11 mouse cellular contexts compared by ENCODE assay signal in genomic region chr4:150598686-150599085, GRCm38 (mm10). TPM values are rescaled to one million over a fixed set of nuclear protein-coding genes. Genes with fewer than 3 reads are reported as not detected.
DNase-seq lines count a peak whose midpoint lies in the region; ATAC-seq and TF ChIP-seq lines count a peak whose summit lies in the region.
"Had no signal": no experiment of that assay in that cellular context is flagged by ENCODE, and none has a peak within 500 bp of the region (broad histone marks: within the 10 kb centered on the region; RNA-seq: fewer than 3 reads in every experiment).

No protein-coding gene starts in this region.

- no peak overlapping the region for H3K4me3 ChIP-seq in forebrain, embryonic 14.5 days (ENCODE audit: low read depth, low read length)
- H3K4me3 ChIP-seq in forebrain, embryonic 10.5 days, result no peak overlapping the region
- no peak overlapping the region for H3K4me3 ChIP-seq in kidney, embryonic 16.5 days (ENCODE audit: low read length)
- no peak overlapping the region for H3K4me3 ChIP-seq in midbrain, postnatal 0 days (ENCODE audit: low read depth, low read length)
- no peak overlapping the region for H3K4me3 ChIP-seq in midbrain, embryonic 11.5 days (ENCODE audit: low read depth, low read length)
- H3K4me3 ChIP-seq in neural tube, embryonic 14.5 days (ENCODE audit: low read depth, low read length), result no peak overlapping the region
- H3K4me3 ChIP-seq: embryonic facial prominence, embryonic 13.5 days had no signal

- no peak overlapping the region for H3K9ac ChIP-seq in forebrain, embryonic 14.5 days (ENCODE audit: low read length)
- no peak overlapping the region for H3K9ac ChIP-seq in kidney, embryonic 16.5 days (replicated peaks; ENCODE audit: low read length)
- H3K9ac ChIP-seq in midbrain, postnatal 0 days (replicated peaks; ENCODE audit: low read length, poor library complexity, severe bottlenecking), result no peak overlapping the region
- H3K9ac ChIP-seq in midbrain, embryonic 11.5 days (ENCODE audit: low read length), result no peak overlapping the region
- H3K9ac ChIP-seq in neural tube, embryonic 14.5 days (replicated peaks; ENCODE audit: low read depth, low read length), result no peak overlapping the region
- H3K9ac ChIP-seq: embryonic facial prominence, embryonic 13.5 days had no signal

- no peaks in the 10 kb centered on the region for H3K9me3 ChIP-seq in forebrain, embryonic 14.5 days (replicated peaks; ENCODE audit: control insufficient read depth, low read length)
- no peaks in the 10 kb centered on the region for H3K9me3 ChIP-seq in forebrain, embryonic 10.5 days
- H3K9me3 ChIP-seq in kidney, embryonic 16.5 days (ENCODE audit: low read length), result no peaks in the 10 kb centered on the region
- H3K9me3 ChIP-seq in midbrain, postnatal 0 days (ENCODE audit: low read length), result no peaks in the 10 kb centered on the region
- H3K9me3 ChIP-seq in midbrain, embryonic 11.5 days (ENCODE audit: control insufficient read depth, low read length), result no peaks in the 10 kb centered on the region
- no peaks in the 10 kb centered on the region for H3K9me3 ChIP-seq in neural tube, embryonic 14.5 days (ENCODE audit: control insufficient read depth, low read length)
- H3K9me3 ChIP-seq: embryonic facial prominence, embryonic 13.5 days had no signal

- no peaks in the 10 kb centered on the region for H3K27me3 ChIP-seq in forebrain, embryonic 14.5 days (replicated peaks; ENCODE audit: control insufficient read depth, insufficient read depth, low read length)
- no peaks in the 10 kb centered on the region for H3K27me3 ChIP-seq in forebrain, embryonic 10.5 days (ENCODE audit: poor library complexity, severe bottlenecking)
- H3K27me3 ChIP-seq in kidney, embryonic 16.5 days (ENCODE audit: insufficient read depth, low read length), result no peaks in the 10 kb centered on the region
- no peaks in the 10 kb centered on the region for H3K27me3 ChIP-seq in midbrain, postnatal 0 days (ENCODE audit: insufficient read depth, low read length)
- no peaks in the 10 kb centered on the region for H3K27me3 ChIP-seq in midbrain, embryonic 11.5 days (ENCODE audit: control insufficient read depth, insufficient read depth, low read length)
- no peaks in the 10 kb centered on the region for H3K27me3 ChIP-seq in neural tube, embryonic 14.5 days (ENCODE audit: control insufficient read depth, insufficient read depth, low read length)
- H3K27me3 ChIP-seq: embryonic facial prominence, embryonic 13.5 days had no signal

- no peak overlapping the region for H3K4me2 ChIP-seq in forebrain, embryonic 14.5 days (ENCODE audit: low read length)
- H3K4me2 ChIP-seq in kidney, embryonic 16.5 days (replicated peaks; ENCODE audit: low read depth, low read length), result no peak overlapping the region
- H3K4me2 ChIP-seq in midbrain, postnatal 0 days (ENCODE audit: low read depth, low read length, poor library complexity, severe bottlenecking), result no peak overlapping the region
- no peak overlapping the region for H3K4me2 ChIP-seq in midbrain, embryonic 11.5 days
- no peak overlapping the region for H3K4me2 ChIP-seq in neural tube, embryonic 14.5 days (ENCODE audit: low read depth, low read length)
- H3K4me2 ChIP-seq: embryonic facial prominence, embryonic 13.5 days had no signal

- 73% methylated on average over 1 of the region's 1 CpGs for WGBS in forebrain, embryonic 14.5 days
- WGBS in forebrain, embryonic 10.5 days, result 94% methylated on average over 1 of the region's 1 CpGs
- 52% methylated on average over 1 of the region's 1 CpGs for WGBS in kidney, embryonic 16.5 days
- WGBS in midbrain, postnatal 0 days, result 76% methylated on average over 1 of the region's 1 CpGs
- WGBS in midbrain, embryonic 11.5 days, result 78% methylated on average over 1 of the region's 1 CpGs
- 65% methylated on average over 1 of the region's 1 CpGs for WGBS in neural tube, embryonic 14.5 days

- TF ChIP-seq CTCF in midbrain, postnatal 0 days (IDR thresholded peaks at IDR 0.05), result no peak

- no peak overlapping the region for H3K27ac ChIP-seq in forebrain, embryonic 14.5 days (ENCODE audit: low read depth, low read length)
- no peak overlapping the region for H3K27ac ChIP-seq in forebrain, embryonic 10.5 days
- peak overlapping the region; percentile 1 for H3K27ac ChIP-seq in kidney, embryonic 16.5 days (ENCODE audit: low read length)
- H3K27ac ChIP-seq in midbrain, postnatal 0 days (ENCODE audit: low read depth, low read length), result no peak overlapping the region
- H3K27ac ChIP-seq in midbrain, embryonic 11.5 days (ENCODE audit: low read depth, low read length), result no peak overlapping the region
- peak overlapping the region; percentile 57 for H3K27ac ChIP-seq in neural tube, embryonic 14.5 days (ENCODE audit: low read depth, low read length)

- H3K36me3 ChIP-seq in forebrain, embryonic 14.5 days (ENCODE audit: control insufficient read depth, insufficient read depth, low read length), result no peaks in the 10 kb centered on the region
- peaks cover 2% of the 10 kb centered on the region for H3K36me3 ChIP-seq in forebrain, embryonic 10.5 days (replicated peaks)
- no peaks in the 10 kb centered on the region for H3K36me3 ChIP-seq in kidney, embryonic 16.5 days (ENCODE audit: insufficient read depth, low read length)
- H3K36me3 ChIP-seq in midbrain, postnatal 0 days (ENCODE audit: insufficient read depth, low read length), result no peaks in the 10 kb centered on the region
- no peaks in the 10 kb centered on the region for H3K36me3 ChIP-seq in midbrain, embryonic 11.5 days (ENCODE audit: control insufficient read depth, insufficient read depth, low read length)
- H3K36me3 ChIP-seq in neural tube, embryonic 14.5 days (ENCODE audit: control insufficient read depth, insufficient read depth, low read length), result no peaks in the 10 kb centered on the region
- H3K36me3 ChIP-seq: embryonic facial prominence, embryonic 13.5 days had no signal

- no peaks in the 10 kb centered on the region for H3K4me1 ChIP-seq in forebrain, embryonic 14.5 days (ENCODE audit: control insufficient read depth, insufficient read depth, low read length)
- H3K4me1 ChIP-seq in forebrain, embryonic 10.5 days, result peaks cover 16% of the 10 kb centered on the region
- H3K4me1 ChIP-seq in kidney, embryonic 16.5 days (ENCODE audit: insufficient read depth, low read length), result peaks cover 36% of the 10 kb centered on the region
- peaks cover 3% of the 10 kb centered on the region; the same call in 1 of the 2 replicates for H3K4me1 ChIP-seq in midbrain, postnatal 0 days (ENCODE audit: insufficient read depth, low read length)
- no peaks in the 10 kb centered on the region for H3K4me1 ChIP-seq in midbrain, embryonic 11.5 days (ENCODE audit: control insufficient read depth, insufficient read depth, low read length)
- peaks cover 9% of the 10 kb centered on the region; the same call in 1 of the 2 replicates for H3K4me1 ChIP-seq in neural tube, embryonic 14.5 days (ENCODE audit: control insufficient read depth, insufficient read depth, low read length)

- no peak; the same call in 1 of the 2 replicates for ATAC-seq in forebrain, embryonic 14.5 days
- ATAC-seq in kidney, embryonic 16.5 days (ENCODE audit: low FRiP score, low TSS enrichment), result no peak
- ATAC-seq in midbrain, postnatal 0 days (ENCODE audit: low FRiP score), result no peak
- ATAC-seq in midbrain, embryonic 11.5 days (ENCODE audit: low FRiP score), result no peak
- ATAC-seq in neural tube, embryonic 14.5 days (ENCODE audit: low read depth), result no peak

- DNase-seq in forebrain, embryonic 14.5 days (ENCODE audit: low spot score), result peak; percentile 69
- no peak for DNase-seq in forebrain, embryonic 10.5 days (ENCODE audit: extremely low spot score, low spot score)
- DNase-seq in kidney, adult 18-20 months, result no peak
- DNase-seq in midbrain, postnatal 0 days (ENCODE audit: low spot score), result peak; percentile 83
- DNase-seq in midbrain, embryonic 11.5 days (ENCODE audit: low spot score, missing footprints), result no peak
- DNase-seq in spleen, postnatal 36 days (ENCODE audit: low spot score in 2 of 2), result no peak
- DNase-seq: adrenal gland, postnatal 25 days; lung, postnatal 10 days had no signal

RNA-seq across cellular contexts. Expression of gene Slc45a1, which starts 53.3 kb away (rescaled TPM):
- 13.1 and 15.9 TPM in 2 replicates for polyA plus RNA-seq in forebrain, embryonic 14.5 days (2014; fragmentation: Nextera tagmentation; extraction: Ambion mirVana)
- 1.1 and 1.6 TPM in 2 replicates for polyA plus RNA-seq in forebrain, embryonic 10.5 days (2016; fragmentation: Nextera tagmentation; extraction: Ambion mirVana)
- polyA plus RNA-seq in kidney, embryonic 16.5 days (2015; fragmentation: Nextera tagmentation; extraction: Ambion mirVana), result 0.12 and 0.17 TPM in 2 replicates
- 49.1 and 51.1 TPM in 2 replicates for total RNA-seq in midbrain, postnatal 0 days (2014; rRNA removed)
- 54.8 and 58.4 TPM in 2 replicates for polyA plus RNA-seq in midbrain, postnatal 0 days (2015; fragmentation: Nextera tagmentation; extraction: Ambion mirVana)
- 4.4 and 4.7 TPM in 2 replicates for polyA plus RNA-seq in midbrain, embryonic 11.5 days (2014; fragmentation: Nextera tagmentation; extraction: Ambion mirVana)
- 33.8 and 43.8 TPM in 2 replicates for polyA plus RNA-seq in neural tube, embryonic 14.5 days (2014; fragmentation: Nextera tagmentation; extraction: Ambion mirVana)

Comparison
In these comparisons a context has a peak if more than half of its experiments do, and no peak if none do; other contexts are left out.
1. DNase-seq: peak in forebrain, embryonic 14.5 days (single experiment) and midbrain, postnatal 0 days (single experiment); none in forebrain, embryonic 10.5 days (single experiment), kidney, adult 18-20 months (single experiment), midbrain, embryonic 11.5 days (single experiment) and spleen, postnatal 36 days (0 of 2).
2. H3K27ac ChIP-seq: peak in kidney, embryonic 16.5 days (single experiment) and neural tube, embryonic 14.5 days (single experiment); none in forebrain, embryonic 14.5 days (single experiment), forebrain, embryonic 10.5 days (single experiment), midbrain, postnatal 0 days (single experiment) and midbrain, embryonic 11.5 days (single experiment).